Mouse (Mus musculus) cerebellum, postnatal 10 days (tissue): ENCODE measurements around the gene Itgb3.

Experiments used
- DNase-seq, 2 experiments: peaks; one replicate each; pipeline ENCODE4 v3.0.0; 2021; ENCODE audit warnings: mixed read lengths in 2 of 2

Itgb3 gene

GRCm38 (mm10) chr11:104661531-104662205, 53.9 kb downstream of the Itgb3 start:
- peak; percentile 36 to 53 for DNase-seq

DNA sequence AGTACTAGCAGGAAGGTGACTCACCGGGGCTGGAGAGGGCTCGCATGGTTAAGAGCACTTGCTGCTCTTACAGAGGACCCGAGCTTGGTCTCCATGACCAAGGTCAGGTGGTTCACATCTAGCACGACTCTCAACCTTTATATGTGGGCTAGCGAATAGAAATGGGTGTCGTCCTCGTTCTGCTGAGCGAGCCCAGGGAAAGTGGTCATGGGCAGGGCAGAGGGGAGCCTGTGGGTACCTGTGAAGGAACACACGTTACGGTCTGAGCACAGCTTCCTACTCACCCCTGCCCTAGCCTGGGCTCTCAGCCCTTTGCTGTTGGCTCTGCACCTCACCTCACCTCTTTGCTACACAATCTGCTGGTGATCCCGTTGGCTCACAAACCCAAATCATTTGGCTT, 54.8 kb downstream of the Itgb3 start:
- DNase-seq, result no peak

DNA sequence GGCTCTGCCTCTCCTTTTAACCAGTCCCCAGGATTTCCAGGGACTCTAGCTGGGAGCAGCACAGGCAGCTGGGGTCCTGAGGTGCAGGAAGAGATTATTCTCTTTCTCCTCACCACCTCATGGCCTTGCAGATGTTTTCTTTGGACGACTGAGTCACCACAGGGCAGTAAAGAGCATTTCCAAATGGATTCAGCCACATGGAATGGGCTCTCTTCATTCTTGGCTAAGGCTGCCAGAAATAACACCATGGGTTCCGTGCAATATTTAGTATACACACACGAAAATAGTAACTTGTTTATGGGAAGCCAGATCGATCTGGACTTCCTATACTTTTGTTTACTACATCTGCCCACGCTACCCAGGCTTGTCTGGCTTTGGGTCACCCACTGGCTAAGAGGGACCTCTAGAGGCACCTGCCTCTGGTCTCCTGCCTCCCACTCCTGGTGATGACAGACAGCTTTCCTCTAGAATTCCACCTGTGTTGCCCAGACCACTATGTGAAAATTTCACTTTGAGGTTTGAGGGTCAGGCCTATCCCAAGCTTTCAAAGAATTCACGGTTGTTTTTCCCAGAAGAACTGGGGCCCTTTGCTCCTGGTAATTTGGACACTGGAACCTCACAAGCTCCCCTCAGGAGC, 55.6 kb downstream of the Itgb3 start:
- DNase-seq, result no peak

DNA sequence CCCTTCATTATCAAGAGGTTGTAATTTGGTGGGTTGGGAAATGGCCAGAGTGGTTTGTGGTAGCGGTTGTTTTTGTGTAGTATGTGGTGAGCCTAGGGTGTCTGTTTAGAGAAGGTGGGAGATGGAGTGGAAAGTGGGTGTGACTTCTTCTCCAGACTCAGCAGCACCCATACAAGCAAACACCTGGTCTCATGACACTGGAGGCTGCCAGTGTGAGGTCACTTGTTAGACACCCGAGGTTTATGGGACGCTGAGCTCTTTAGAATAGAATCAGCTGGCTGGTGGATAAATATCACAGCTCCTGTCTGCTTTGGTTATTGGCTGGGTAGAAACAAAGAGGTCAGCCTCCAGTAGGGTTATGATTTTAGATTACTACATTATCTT, 56.1 kb downstream of the Itgb3 start:
- no peak for DNase-seq

DNA sequence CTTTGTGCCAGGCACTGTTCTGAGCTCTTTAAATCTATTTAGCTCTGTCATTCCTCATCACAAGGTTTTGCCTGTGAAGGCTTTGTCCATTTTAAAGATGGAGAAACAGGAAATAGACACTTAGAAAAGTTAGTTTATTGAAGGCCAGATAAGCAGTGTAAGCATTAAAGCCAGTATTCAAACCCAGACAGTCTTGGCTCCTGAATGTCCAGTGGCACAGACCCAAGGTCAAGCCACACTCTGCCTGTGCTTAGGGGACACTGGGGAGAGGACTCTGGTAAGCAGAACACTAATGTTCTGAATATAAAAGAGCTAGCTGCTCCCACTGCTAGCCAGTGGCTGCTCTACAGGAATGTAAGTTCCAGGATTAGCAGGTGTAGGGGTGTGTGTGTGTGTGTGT, 56.6 kb downstream of the Itgb3 start:
- DNase-seq, result no peak

DNA sequence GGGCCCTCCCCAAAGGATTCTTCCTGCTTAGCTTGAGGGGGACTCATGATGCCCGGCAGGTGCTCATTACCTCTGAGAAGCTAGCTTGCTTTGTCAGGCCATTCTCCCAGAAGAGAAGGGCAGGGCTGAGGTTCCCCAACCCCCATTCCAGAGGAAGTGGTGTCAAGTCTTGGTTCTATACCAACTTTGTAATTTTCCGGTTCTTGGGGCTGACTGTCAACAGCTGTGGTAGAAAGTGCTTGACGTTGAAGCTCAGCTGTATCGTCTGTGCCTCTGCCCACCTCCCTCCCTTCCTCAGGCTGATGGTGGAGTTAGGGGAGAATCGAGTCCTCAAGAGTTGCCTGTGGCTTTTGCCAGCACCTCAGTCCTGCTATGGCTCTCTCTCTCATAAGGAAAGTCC, 59.6 kb downstream of the Itgb3 start:
- DNase-seq, result no peak

GRCm38 (mm10) chr11:104673412-104673811, 65.6 kb downstream of the Itgb3 start:
- DNase-seq, result no peak

DNA sequence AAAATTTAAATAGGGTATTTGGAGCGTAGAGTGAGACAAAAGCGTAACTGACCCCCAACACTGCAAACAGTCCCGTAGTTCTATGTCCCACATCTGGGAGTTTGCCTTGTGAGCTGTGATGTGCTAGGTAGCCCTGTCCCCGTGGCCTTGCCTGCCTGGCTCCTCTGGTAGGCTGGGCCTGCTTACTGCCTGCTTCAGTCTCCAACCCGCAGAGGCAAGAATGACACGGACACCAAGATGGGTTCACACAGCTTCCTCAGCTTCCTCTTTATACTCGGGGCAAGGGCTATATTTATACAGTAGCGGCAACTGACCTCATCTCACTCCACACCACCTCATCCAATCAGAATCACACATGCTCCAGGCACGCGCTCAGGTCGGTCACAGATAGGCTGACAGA, 67.0 kb downstream of the Itgb3 start:
- DNase-seq, result no peak

DNA sequence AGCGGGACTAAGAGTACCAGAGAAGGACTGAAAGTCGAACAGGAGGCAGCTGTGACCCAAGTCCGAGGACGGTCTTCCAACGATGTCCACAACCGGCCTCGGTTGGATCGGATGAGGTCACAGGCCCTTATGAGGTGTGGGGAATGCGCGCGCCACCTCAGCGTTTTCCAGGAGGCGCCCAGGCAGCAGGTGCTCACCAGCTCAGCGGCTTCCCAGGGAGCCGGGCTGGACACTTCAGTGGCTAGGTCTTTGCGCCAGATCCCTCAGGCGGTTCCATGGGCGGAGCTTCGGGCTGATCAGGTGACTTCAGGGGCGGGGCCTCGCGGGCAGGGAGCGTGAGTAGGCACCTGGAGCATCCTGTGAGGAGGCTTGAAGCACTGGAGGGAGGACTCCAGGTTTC, 77.7 kb downstream of the Itgb3 start, which contains the start of gene Gm11639:
Gene Gm11639, plus strand, starts transcription at position 160 of the 400 bp plus-strand sequence.
- peak; percentile 41 to 42 for DNase-seq

DNA sequence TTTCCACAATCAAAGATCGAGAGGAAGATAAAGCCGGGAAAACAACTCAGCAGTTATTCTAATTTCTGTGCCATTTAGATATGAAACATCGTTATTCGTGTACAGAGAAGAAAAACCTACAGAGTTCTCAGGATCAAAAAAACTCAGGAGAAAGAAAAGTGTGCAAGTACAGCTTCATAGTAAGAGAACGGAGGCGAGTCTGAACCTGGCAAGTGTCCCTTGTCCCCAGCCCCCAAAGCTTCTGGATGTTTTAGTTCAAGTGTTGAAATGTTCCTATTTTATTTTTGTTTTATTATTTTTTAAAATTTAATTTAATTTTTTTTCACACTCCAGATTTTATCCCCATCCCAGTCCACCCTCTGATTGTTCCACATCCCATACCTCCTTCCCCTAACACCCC, 85.4 kb downstream of the Itgb3 start:
- no peak for DNase-seq

DNA sequence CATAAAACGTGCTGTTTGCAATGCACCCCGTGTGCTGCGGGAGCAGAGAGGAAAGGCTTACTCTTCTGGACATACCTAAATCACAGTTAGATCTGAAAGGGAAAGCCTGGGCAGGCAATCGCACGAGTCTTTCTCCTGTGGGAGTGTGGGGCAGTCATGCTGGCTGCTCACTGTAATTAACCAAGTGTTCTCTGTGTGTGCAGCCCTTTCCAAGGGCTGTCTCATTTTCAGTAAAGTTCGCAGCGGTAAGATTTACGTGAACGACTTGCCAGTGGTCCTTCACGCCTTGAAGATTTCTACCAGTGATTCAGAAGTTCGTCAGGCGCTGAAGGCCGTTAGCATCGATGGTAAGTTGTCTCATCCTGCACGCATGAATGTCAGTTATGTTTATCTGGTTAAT, 96.3 kb downstream of the Itgb3 start:
- DNase-seq, result no peak

GRCm38 (mm10) chr11:104707084-104707483, 99.3 kb downstream of the Itgb3 start:
- no peak for DNase-seq
